Mouse (Mus musculus): ENCODE data around the gene Zbtb9. TPM values are rescaled to one million over a fixed set of nuclear protein-coding genes. Genes with fewer than 3 reads are reported as not detected.
"Not testable (repeated sequence)": the region's sequence is repeated elsewhere in the genome, so short reads cannot be mapped to it uniquely, and the experiment has no call there.

The Zbtb9 gene
- polyA plus RNA-seq (2012; ENCODE audit: insufficient read depth, insufficient read length, missing spikeins), result 2.4 and 3.0 TPM in 2 replicates

DNA sequence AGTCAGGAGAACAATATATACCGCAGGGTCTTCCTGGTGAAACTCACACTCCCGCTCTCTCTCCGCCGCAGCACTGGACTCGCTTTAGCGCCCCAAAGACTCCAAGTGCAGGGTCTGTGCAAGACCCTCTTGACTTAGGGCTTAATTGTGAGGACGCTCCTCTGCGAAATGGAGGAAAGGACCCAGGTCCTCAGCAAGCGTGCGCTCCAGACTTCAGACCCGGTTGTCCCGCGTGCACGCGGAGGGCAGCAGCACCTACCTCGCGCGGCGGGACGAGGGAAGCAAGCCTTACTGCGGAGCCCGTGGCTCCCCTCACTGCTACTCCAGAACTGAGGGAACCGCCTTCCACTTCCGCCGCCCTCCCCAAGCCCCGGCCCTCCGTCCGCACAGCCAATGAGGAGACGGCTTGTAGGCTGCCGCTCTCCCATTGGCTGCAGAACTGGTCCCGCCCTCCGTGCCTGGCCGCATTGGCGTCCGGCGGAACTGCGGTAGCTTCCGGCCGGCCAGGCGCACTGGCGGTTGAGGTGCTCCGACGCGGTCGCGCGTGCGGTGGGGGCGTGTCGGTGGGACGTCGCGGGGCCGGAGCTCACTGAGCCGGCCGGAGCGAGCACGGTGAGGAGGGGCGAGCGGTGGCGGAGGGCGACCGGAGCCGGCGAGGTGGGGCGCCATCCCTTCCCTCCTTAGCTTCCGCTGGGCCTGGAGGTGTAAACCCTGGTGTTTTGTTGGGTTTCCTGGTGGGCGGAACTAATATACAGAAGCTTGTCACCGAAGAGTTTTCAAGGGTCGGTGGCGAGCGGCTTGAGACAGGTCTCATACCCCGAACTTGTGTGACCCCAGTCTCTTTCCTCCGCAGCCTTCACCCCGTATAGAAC lies at the start of gene Zbtb9:
Gene Zbtb9, plus strand, starts transcription at position 465 of the 872 bp plus-strand sequence.
- Histone ChIP-seq H3K4me3 (ENCODE audit: insufficient read depth, low read depth, low read length) (peak within 1 kb of the TSS; percentile 88), H3K27ac (replicated peaks; ENCODE audit: low read depth, low read length) (peak within 1 kb of the TSS; percentile 57), H3K4me1 (ENCODE audit: control insufficient read depth, insufficient read depth, insufficient read length, low read length) (peaks cover 7% of the 10 kb centered on the region)

DNA sequence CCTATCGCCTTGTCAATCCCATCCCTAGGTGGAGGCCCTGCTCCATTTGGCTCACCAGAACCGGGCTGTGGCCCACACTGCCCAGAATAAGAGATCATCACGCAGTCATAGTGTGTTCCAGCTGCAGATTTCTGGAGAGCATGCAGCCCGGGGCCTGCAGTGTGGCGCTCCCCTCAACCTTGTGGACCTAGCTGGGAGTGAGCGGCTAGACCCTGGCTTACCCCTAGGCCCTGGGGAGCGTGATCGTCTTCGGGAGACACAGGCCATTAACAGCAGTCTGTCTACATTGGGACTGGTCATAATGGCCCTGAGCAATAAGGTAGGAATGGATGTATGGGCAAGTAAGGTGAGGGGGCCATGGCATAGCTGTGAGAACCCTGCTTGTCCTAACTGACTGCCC lies 47.6 kb upstream of the Zbtb9 start:
- not testable (repeated sequence) for H3K4me1 ChIP-seq (ENCODE audit: control insufficient read depth, insufficient read depth, insufficient read length, low read length); H3K4me3 ChIP-seq (ENCODE audit: insufficient read depth, low read depth, low read length); H3K27ac ChIP-seq (replicated peaks; ENCODE audit: low read depth, low read length)

DNA sequence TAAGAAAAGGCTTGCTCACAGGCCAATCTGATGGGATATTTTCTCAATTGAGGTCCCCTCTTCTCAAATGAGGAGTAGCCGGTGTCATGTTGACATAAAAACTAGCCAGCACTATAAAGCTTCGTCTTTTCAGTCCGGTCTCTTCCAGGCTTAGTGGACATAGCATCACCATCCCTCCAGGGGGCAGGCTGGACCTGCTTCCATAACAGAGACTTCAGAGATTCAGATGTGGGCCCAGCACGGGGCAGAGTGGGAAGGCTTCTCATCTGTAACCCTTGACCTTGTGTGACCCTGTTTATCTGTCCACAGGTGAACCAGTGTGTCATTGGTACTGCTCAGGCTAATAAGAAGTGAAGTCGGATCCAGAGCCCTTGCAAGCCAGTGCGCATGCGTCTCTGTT lies 41.2 kb upstream of the Zbtb9 start:
- H3K4me1 ChIP-seq (ENCODE audit: control insufficient read depth, insufficient read depth, insufficient read length, low read length); H3K27ac ChIP-seq (replicated peaks; ENCODE audit: low read depth, low read length); H3K4me3 ChIP-seq (ENCODE audit: insufficient read depth, low read depth, low read length): not testable (repeated sequence)

DNA sequence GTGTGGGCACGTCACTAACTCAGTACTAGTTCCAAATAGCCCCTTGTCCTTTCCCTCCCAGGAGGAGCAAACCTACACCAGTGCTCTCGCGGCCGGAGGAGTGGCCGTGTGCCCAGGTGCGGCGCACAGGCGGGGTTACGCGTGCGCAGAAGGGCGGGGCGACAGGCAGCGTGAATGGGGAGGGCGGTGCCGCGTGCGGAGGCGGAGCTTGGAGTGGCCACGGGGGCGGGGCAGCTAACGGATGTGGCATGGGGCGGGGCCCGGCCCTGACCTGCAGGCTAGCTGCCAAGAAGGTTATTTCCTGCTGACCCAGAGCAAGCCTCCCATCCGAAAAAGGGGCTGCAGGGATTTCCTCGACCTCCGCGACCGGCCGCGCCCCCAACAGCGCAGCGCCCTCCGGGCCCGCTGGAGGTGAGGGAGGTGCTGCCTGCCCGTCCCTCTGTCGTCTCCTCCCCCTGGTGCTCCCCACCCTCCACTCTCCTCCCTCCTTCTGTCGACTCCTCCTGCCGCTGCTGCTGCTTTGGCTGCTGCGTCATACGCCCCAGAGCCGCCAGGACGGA lies 40.0 kb upstream of the Zbtb9 start, which contains the start of gene Phf1:
Gene Phf1, plus strand, starts transcription at position 214 of the 560 bp plus-strand sequence.
- H3K27ac ChIP-seq (replicated peaks; ENCODE audit: low read depth, low read length), result peak within 1 kb of the TSS; percentile 81

DNA sequence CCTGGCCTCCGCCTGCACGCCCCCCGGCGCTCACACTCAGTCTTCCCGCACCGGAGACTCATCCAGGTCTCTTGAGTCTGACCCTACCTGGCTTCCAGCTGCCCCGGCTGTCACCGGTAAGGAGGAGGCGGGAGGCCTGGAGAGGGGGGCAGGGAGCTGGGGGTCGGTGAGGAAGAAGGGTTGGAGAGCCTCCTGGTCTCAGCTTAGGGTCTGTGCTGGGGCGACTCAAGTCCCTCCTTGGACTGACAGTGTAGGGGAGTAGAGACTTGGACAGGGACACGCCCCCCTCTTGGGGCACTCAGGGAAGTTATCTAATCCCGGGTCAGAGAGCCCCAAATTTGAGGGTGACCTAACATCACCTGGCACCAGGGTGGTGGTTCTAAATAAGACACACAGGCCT lies 39.5 kb upstream of the Zbtb9 start:
- peak overlapping the region; percentile 98 for H3K4me3 ChIP-seq (ENCODE audit: insufficient read depth, low read depth, low read length)
- H3K27ac ChIP-seq (replicated peaks; ENCODE audit: low read depth, low read length), result peak overlapping the region; percentile 81
- peaks cover 2% of the 10 kb centered on the region; the same call in 1 of the 2 replicates for H3K4me1 ChIP-seq (ENCODE audit: control insufficient read depth, insufficient read depth, insufficient read length, low read length)

More for the DNA sequence above, 40.0 kb upstream of the Zbtb9 start, which contains the start of gene Phf1:
- Histone ChIP-seq H3K4me3 (ENCODE audit: insufficient read depth, low read depth, low read length) (peak within 1 kb of the TSS; percentile 98), H3K4me1 (ENCODE audit: control insufficient read depth, insufficient read depth, insufficient read length, low read length) (peaks cover 2% of the 10 kb centered on the region; the same call in 1 of the 2 replicates)

DNA sequence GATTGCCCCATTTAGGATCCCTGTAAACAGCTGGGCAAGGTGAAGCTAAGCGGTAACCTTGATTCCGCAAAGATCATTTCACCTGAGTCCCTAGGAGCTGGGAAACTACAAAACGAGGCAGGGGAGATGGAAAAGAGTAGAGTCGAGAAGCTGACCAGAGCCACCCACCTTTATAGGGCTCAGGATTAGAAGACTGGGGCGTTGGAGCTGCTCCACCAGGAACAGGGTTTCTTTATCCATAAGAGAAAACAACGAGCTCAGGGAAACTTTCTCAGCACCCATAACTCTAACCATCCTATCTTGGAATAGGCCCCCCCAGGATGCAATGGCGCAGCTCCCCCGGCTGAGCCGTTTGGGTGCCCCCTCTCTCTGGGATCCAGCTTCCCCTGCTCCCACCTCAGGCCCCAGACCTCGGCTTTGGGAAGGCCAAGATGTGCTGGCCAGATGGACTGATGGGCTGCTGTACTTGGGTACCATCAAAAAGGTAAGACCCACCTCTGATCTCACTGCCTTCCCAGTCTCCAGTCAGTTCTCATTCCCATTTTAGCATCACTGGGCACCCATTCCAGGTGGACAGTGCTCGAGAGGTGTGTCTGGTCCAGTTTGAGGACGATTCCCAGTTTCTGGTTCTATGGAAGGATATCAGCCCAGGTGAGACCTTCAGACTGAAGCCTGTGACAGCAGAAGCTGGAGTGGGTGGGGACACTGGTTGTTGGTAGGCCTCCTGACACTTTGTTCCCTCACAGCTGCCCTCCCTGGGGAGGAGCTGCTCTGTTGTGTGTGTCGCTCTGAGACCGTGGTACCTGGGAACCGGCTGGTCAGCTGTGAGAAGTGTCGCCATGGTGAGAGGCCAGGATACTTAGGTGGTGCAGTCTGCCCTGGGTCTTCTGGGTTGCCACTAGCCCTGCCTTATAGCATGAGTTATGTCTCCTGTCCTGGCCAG lies 38.8 kb upstream of the Zbtb9 start:
- H3K27ac ChIP-seq (replicated peaks; ENCODE audit: low read depth, low read length), result 0 out of 2 replicates have a peak overlapping the region, but pooled peaks have one; percentile 81

DNA sequence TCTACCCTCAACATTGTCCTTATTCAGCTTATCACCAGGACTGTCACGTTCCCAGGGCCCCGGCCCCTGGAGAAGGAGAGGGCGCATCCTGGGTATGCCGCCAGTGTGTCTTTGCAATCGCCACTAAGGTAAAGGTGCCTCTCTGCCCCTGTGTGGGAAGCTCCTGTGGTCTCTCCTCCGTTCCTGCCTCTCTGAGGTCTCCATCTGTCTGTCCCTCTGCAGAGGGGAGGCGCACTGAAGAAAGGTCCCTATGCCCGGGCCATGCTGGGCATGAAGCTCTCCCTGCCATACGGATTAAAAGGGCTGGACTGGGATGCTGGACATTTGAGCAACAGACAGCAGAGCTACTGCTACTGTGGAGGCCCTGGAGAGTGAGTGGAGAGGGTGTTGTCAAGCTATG lies 37.9 kb upstream of the Zbtb9 start:
- Histone ChIP-seq H3K4me3 (ENCODE audit: insufficient read depth, low read depth, low read length) (no peak overlapping the region), H3K27ac (replicated peaks; ENCODE audit: low read depth, low read length) (no peak overlapping the region), H3K4me1 (ENCODE audit: control insufficient read depth, insufficient read depth, insufficient read length, low read length) (peaks cover 3% of the 10 kb centered on the region)

More for the DNA sequence above, 38.8 kb upstream of the Zbtb9 start:
- Histone ChIP-seq H3K4me1 (ENCODE audit: control insufficient read depth, insufficient read depth, insufficient read length, low read length) (peaks cover 2% of the 10 kb centered on the region; the same call in 1 of the 2 replicates), H3K4me3 (ENCODE audit: insufficient read depth, low read depth, low read length) (peak overlapping the region; percentile 98)

DNA sequence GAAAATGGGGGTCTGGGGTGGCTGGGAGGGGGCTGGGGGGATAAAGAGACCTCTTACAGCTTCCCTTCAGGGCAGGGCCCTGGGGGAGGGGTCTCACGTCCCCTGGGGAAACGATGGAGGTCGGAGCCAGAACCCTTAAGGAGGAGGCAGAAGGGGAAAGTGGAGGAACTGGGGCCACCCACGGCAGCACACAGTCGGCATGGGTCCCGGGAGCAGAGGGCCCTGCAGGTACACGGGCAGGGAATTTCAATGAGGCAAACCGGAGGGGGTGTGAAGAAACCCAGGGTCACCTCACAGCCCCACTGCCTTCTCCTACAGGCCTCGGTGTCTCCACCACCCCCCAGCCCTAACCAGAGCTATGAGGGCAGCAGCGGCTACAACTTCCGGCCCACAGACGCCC lies 36.5 kb upstream of the Zbtb9 start:
- no peak overlapping the region for H3K4me3 ChIP-seq (ENCODE audit: insufficient read depth, low read depth, low read length)
- no peak overlapping the region for H3K27ac ChIP-seq (replicated peaks; ENCODE audit: low read depth, low read length)
- H3K4me1 ChIP-seq (ENCODE audit: control insufficient read depth, insufficient read depth, insufficient read length, low read length), result peaks cover 4% of the 10 kb centered on the region

DNA sequence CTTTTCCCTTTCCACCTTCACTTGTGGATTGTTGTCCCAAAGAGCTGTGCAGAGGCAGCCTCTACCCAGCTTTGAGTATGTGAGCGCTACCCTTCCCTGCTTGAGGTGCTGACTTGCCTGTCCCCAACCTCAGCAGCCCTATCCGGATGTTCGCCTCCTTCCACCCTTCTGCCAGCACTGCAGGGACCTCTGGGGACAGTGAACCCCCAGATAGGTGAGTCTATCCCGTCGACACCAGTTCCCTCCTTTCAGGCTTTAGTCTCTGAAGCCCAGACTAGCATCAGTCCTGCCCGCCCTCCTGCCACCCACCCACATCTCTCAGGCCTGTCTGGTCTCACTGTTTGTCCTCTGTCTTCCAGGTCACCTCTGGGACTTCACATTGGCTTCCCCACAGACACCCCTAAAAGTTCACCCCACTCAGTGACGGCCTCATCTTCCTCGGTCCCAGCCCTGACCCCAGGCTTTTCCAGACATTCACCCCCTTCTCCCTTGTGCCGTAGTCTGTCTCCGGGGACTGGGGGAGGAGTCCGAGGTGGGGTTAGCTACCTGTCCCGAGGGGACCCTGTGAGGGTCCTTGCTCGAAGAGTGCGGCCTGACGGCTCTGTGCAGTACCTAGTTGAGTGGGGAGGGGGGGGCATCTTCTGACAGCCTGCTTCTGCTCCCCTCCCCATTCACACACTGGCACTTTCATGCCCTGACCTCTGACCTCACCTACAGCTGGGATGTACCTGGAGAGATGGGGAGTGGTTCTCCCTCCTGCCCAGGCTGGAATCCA lies 35.9 kb upstream of the Zbtb9 start:
- Histone ChIP-seq H3K4me3 (ENCODE audit: insufficient read depth, low read depth, low read length) (no peak overlapping the region), H3K27ac (replicated peaks; ENCODE audit: low read depth, low read length) (no peak overlapping the region), H3K4me1 (ENCODE audit: control insufficient read depth, insufficient read depth, insufficient read length, low read length) (peaks cover 4% of the 10 kb centered on the region)

DNA sequence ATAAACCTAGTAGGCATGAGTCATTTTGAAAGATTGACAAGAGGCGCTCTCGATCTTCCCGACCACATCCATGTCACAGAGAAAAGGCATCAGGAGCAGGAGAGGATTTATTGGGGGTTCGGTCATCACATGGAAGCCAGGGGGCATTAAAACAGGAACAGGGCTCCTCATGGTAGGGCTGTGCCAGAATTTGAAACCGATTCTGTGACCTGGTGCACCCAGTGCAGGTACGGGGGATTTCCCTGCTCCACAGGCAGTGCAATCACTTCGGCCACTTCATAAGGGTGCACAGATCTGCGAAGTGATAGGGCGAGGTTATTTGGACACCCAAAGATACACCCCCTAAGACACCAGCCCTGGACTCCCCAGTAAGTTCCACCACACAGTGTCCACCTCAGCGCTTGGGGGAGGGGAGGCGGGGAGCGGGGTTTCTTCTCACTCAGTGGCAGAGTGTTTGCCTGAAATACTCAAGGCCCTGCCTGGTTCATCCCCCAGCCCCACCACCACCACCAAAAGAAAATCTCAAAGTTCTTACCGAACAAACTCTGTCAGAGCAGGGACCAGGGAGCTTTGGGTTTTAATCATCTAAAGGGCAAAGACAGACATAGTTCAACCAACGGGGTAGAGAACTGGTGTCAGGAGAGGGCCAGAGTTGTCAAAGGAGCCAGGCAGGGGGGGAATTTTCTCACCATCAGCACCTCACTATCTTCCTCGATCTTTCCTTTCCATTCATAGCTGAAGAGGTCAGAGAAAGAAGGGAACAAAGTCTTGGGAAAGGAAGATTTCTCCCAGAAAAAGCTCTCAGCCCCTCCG lies 34.9 kb upstream of the Zbtb9 start:
- Histone ChIP-seq H3K4me1 (ENCODE audit: control insufficient read depth, insufficient read depth, insufficient read length, low read length) (peaks cover 4% of the 10 kb centered on the region), H3K27ac (replicated peaks; ENCODE audit: low read depth, low read length) (peak overlapping the region; percentile 1; the same call in 1 of the 2 replicates), H3K4me3 (ENCODE audit: insufficient read depth, low read depth, low read length) (peak overlapping the region; percentile 82)

DNA sequence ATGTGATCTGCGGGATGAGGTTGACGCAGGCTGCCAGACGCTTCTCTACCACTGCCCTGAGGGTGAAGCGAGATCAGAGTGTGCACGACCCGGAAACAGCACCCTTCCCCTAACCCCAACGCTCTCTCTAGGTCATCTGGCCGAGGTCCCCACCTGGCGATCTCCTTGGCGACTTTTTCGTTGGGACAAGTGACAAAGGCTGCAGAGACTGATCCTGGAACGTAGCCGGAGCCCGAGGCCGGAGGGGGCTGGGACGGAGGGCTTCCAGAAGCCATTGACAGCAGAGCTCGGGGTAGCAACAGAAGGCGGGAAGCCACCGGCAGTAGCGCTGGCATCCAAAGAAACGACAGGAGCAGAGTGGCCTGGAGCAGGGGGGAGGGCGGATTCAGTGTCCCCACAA lies 34.2 kb upstream of the Zbtb9 start:
- peaks cover 4% of the 10 kb centered on the region for H3K4me1 ChIP-seq (ENCODE audit: control insufficient read depth, insufficient read depth, insufficient read length, low read length)
- peak overlapping the region; percentile 82 for H3K4me3 ChIP-seq (ENCODE audit: insufficient read depth, low read depth, low read length)

DNA sequence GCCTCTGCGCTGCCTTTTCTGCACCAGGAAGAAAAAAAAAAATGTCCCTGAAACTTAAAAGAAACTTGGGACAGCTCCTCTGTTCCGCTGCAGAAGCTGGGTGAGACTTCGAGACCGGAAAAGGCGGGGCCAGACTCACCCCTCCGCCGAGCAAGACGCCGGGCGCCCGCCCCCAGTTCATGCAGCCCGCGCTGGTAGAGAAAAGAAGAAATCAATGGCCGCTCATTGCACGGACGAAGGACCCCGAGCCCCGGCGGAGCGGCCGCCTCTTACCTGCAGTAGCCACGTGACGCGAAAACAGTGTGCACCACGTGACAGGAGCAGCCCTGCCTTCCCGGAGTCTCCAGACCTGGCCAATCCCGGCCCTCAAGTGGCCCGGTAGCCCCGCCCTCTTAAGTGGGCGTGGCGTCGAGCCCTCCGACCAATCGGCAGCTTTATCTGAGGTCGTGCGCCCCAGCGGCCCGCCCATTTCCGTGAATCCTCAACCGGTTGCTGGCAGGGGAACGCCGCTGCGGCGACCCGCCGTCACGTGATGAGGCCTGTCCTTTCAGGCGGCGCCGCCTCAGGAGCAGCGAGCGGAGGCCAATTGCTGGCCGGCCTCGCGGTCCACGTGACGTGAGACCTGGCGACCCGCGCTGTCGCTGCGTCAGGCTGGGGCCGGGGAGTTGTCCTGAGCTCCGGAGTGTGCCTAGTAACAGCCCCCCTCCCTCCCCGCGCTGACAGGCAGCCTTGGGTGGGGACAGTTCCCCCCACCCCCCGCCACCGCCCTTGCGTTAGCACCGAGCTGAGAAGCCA lies 33.6 kb upstream of the Zbtb9 start, which contains the start of gene Cuta:
Gene Cuta, minus strand, starts transcription at position 392 of the 795 bp plus-strand sequence.
- Histone ChIP-seq H3K4me3 (ENCODE audit: insufficient read depth, low read depth, low read length) (peak within 1 kb of the TSS; percentile 82), H3K4me1 (ENCODE audit: control insufficient read depth, insufficient read depth, insufficient read length, low read length) (peaks cover 2% of the 10 kb centered on the region), H3K27ac (replicated peaks; ENCODE audit: low read depth, low read length) (peak within 1 kb of the TSS; percentile 72)

More for the DNA sequence above, 34.2 kb upstream of the Zbtb9 start:
- H3K27ac ChIP-seq (replicated peaks; ENCODE audit: low read depth, low read length), result peak overlapping the region; percentile 1; the same call in 1 of the 2 replicates

DNA sequence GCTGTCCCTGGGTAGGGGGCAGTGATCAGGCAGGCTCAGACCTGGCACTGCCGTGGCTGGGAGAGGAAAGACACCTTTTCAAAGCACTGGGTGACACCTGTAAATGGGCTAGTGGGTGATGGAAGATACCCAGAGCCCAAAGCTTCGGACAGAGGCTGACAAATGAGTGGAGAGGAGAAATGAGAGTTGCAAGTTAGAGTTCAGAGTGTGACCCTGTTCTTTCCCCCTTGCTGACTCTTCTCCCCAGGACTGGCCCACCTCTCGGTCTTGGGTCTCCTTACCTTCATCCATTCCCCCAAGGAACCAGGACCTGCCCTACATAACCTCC lies 33.0 kb upstream of the Zbtb9 start:
- Histone ChIP-seq H3K4me3 (ENCODE audit: insufficient read depth, low read depth, low read length) (peak overlapping the region; percentile 55), H3K27ac (replicated peaks; ENCODE audit: low read depth, low read length) (peak overlapping the region; percentile 72), H3K4me1 (ENCODE audit: control insufficient read depth, insufficient read depth, insufficient read length, low read length) (peaks cover 2% of the 10 kb centered on the region)
